Mouse (Mus musculus) heart, adult 2 months (tissue): ENCODE data around the gene Sfxn3. TPM values are rescaled to one million over a fixed set of nuclear protein-coding genes. Genes with fewer than 3 reads are reported as not detected.

Source experiments
- DNase-seq, 2 experiments: peaks; one replicate each; pipeline ENCODE4 v3.0.0; 2021
- H3K27ac ChIP-seq: fragments of 200-600 bp; 2 replicates; pipeline ENCODE4 v1.8.1; 2022
- H3K27me3 ChIP-seq: fragments of 200-500 bp; 2 replicates; pipeline ENCODE4 v1.6.1; 2012; ENCODE audit warnings: mild to moderate bottlenecking, low read length, inconsistent platforms, mixed read lengths; ENCODE audit not compliant: control insufficient read depth, insufficient read depth
- H3K36me3 ChIP-seq: fragments of 200-500 bp; 2 replicates; pipeline ENCODE4 v1.6.1; 2012; ENCODE audit warnings: low read length, inconsistent platforms; ENCODE audit not compliant: control insufficient read depth, insufficient read depth
- H3K4me1 ChIP-seq: fragments of 200-500 bp; 2 replicates; pipeline ENCODE4 v1.6.1; 2011; ENCODE audit warnings: low read length; ENCODE audit not compliant: control insufficient read depth, insufficient read depth
- H3K4me3 ChIP-seq: fragments of 200-600 bp; 2 replicates; pipeline ENCODE4 v1.8.1; 2022
- H3K79me2 ChIP-seq: fragments of 200-500 bp; replicated peaks from 2 replicates; pipeline ENCODE4 v1.6.1; 2012; ENCODE audit warnings: mild to moderate bottlenecking, inconsistent platforms, low read length, moderate library complexity, mixed read lengths; ENCODE audit not compliant: control insufficient read depth, insufficient read depth
- H3K9ac ChIP-seq: fragments of 200-500 bp; 2 replicates; pipeline ENCODE4 v1.6.1; 2012; ENCODE audit warnings: low read depth, mild to moderate bottlenecking, control low read depth, inconsistent platforms, low read length, mixed read lengths
- CTCF ChIP-seq: fragments of 200-600 bp; IDR thresholded peaks from 2 replicates; pipeline ENCODE4 v1.8.1; 2022; ENCODE audit warnings: antibody characterized with exemption, mild to moderate bottlenecking, moderate library complexity
- EP300 ChIP-seq: fragments of 200-500 bp; IDR thresholded peaks from 2 replicates; pipeline ENCODE4 v1.6.1; 2011; ENCODE audit warnings: low read depth, low read length, control low read depth; ENCODE audit not compliant: insufficient read depth
- POLR2A ChIP-seq: fragments of 200-500 bp; IDR thresholded peaks from 2 replicates; pipeline ENCODE4 v1.6.1; 2011; ENCODE audit warnings: mild to moderate bottlenecking, low read depth, low read length, control low read depth; ENCODE audit not compliant: insufficient read depth
- WGBS: fragments of 180-500 bp; shearing (Covaris S2); methylation state at CpG from one replicate; pipeline ENCODE4 v1.1.7; 2018; 5-methylcytosine and 5-hydroxymethylcytosine counted together
- intact Hi-C: fragments of 180-260 bp; cut with DNase I; formaldehyde crosslinking; loops from one replicate; pipeline ENCODE4 v1.15.1; 2025
- polyA plus RNA-seq: library from polyadenylated mRNA; depleted of rRNA; stranded (reverse); fragments of >200 nt; gene quantifications from 2 replicates; pipeline ENCODE4 v1.2.3, GENCODE M21; 2012
- total RNA-seq, 2 experiments: library from RNA; stranded (reverse); gene quantifications; 2 replicates each; pipeline ENCODE4 v1.2.3; 2021

The Sfxn3 gene
- total and polyA plus RNA-seq, 3 experiments: 10.0 to 15.5 (median 11.1) TPM

GRCm38 (mm10) chr19:45077742-45078645, 30.7 kb downstream of the Sfxn3 start:
- H3K27ac ChIP-seq: no peak overlapping the region
- no peaks in the 10 kb centered on the region for H3K79me2 ChIP-seq
- intact Hi-C loops: no loop called here
- no peak for TF ChIP-seq CTCF
- TF ChIP-seq POLR2A: no peak
- TF ChIP-seq EP300: no peak
- peaks cover 12% of the 10 kb centered on the region for H3K4me1 ChIP-seq
- H3K9ac ChIP-seq: no peak overlapping the region
- no peak overlapping the region for H3K4me3 ChIP-seq
- H3K36me3 ChIP-seq: no peaks in the 10 kb centered on the region
- H3K27me3 ChIP-seq: peaks cover 1% of the 10 kb centered on the region; the same call in 1 of the 2 replicates
- DNase-seq: no peak
- WGBS: 40% methylated on average over 20 of the region's 20 CpGs

GRCm38 (mm10) chr19:45078971-45079764, 31.9 kb downstream of the Sfxn3 start:
- peak overlapping the region; percentile 38 for H3K4me3 ChIP-seq
- no peaks in the 10 kb centered on the region for H3K36me3 ChIP-seq
- H3K9ac ChIP-seq: peak overlapping the region; percentile 71
- peak overlapping the region; percentile 69 for H3K27ac ChIP-seq
- intact Hi-C loops: no loop called here
- TF ChIP-seq CTCF (peak; percentile 63), EP300 (no peak), POLR2A (no peak)
- 19% methylated on average over 17 of the region's 17 CpGs for WGBS
- H3K27me3 ChIP-seq: peaks cover 3% of the 10 kb centered on the region; the same call in 1 of the 2 replicates
- peaks cover 12% of the 10 kb centered on the region for H3K4me1 ChIP-seq
- H3K79me2 ChIP-seq: no peaks in the 10 kb centered on the region
- no peak for DNase-seq

- Histone ChIP-seq H3K9ac (peak overlapping the region; percentile 71), H3K27ac (peak overlapping the region; percentile 69), H3K79me2 (no peaks in the 10 kb centered on the region), H3K27me3 (peaks cover 3% of the 10 kb centered on the region; the same call in 1 of the 2 replicates), H3K36me3 (no peaks in the 10 kb centered on the region), H3K4me3 (peak overlapping the region; percentile 38), H3K4me1 (peaks cover 12% of the 10 kb centered on the region)
- intact Hi-C loops: no loop called here
- 1% methylated on average over 45 of the region's 45 CpGs for WGBS
- TF ChIP-seq CTCF (no peak), POLR2A (peak; percentile 35), EP300 (0 out of 2 replicates have a peak, but pooled peaks have one; percentile 15)
- DNase-seq: peak; percentile 84 to 88
Observed at GRCm38 (mm10) chr19:45079769-45080515, 32.6 kb downstream of the Sfxn3 start.

GRCm38 (mm10) chr19:45080711-45081110, 33.4 kb downstream of the Sfxn3 start:
- intact Hi-C loops: no loop called here
- Histone ChIP-seq H3K27ac (peak overlapping the region; percentile 69; the same call in 1 of the 2 replicates), H3K9ac (peak overlapping the region; percentile 34), H3K36me3 (no peaks in the 10 kb centered on the region), H3K27me3 (peaks cover 3% of the 10 kb centered on the region; the same call in 1 of the 2 replicates), H3K79me2 (no peaks in the 10 kb centered on the region), H3K4me1 (peaks cover 12% of the 10 kb centered on the region), H3K4me3 (peak overlapping the region; percentile 38)
- no peak for DNase-seq
- 9% methylated on average over 17 of the region's 17 CpGs for WGBS
- no peak for TF ChIP-seq EP300
- TF ChIP-seq POLR2A: no peak
- TF ChIP-seq CTCF: no peak

- Histone ChIP-seq H3K4me1 (peaks cover 11% of the 10 kb centered on the region), H3K36me3 (no peaks in the 10 kb centered on the region), H3K4me3 (no peak overlapping the region), H3K9ac (no peak overlapping the region), H3K27me3 (peaks cover 3% of the 10 kb centered on the region; the same call in 1 of the 2 replicates), H3K27ac (no peak overlapping the region), H3K79me2 (no peaks in the 10 kb centered on the region)
- TF ChIP-seq POLR2A (no peak), CTCF (peak; percentile 97; the same call in 1 of the 2 replicates)
- WGBS: 4% methylated on average over 5 of the region's 5 CpGs
- intact Hi-C loops: no loop called here
- DNase-seq: peak; percentile 54 to 87
Observed at GRCm38 (mm10) chr19:45081279-45081678, 34.0 kb downstream of the Sfxn3 start.
